Mouse (Mus musculus): Measurements from ENCODE around the gene Gm49510. TPM values are rescaled to one million over a fixed set of nuclear protein-coding genes. Genes with fewer than 3 reads are reported as not detected.
A peak's percentile ranks its signal among the peaks of the same experiment; 100 is the strongest.

The Gm49510 gene
- polyA plus RNA-seq (2016; fragmentation: Nextera tagmentation; extraction: Ambion mirVana): 0.34 and 0.74 TPM in 2 replicates

DNA sequence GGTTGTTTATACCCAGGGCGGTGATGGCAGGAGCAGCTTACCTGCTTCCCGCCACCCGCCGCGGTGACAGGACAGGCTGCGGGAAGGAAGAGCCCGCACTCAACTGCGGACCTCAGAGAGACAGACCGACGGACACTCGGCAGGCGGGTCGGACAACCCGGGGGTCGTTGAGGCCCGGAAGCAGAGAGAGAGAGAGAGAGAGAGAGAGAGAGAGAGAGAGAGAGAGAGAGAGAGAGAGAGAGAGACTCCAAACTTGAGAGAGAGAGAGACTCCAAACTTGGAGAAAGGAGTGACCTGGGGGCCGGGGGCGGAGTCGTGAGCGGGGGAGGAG is at the start of gene Gm49510:
Gene Gm49510, plus strand, starts transcription at position 259 of the 331 bp plus-strand sequence.
- peak; percentile 33 for DNase-seq (ENCODE audit: low spot score)
- H3K4me1 ChIP-seq: peaks cover 74% of the 10 kb centered on the region
- H3K9me3 ChIP-seq: no peaks in the 10 kb centered on the region
- 0 out of 2 replicates have a peak, but pooled peaks cover 24% of the 10 kb centered on the region for H3K27me3 ChIP-seq (replicated peaks; ENCODE audit: low read depth, poor library complexity, severe bottlenecking)
- peaks cover 42% of the 10 kb centered on the region for H3K36me3 ChIP-seq (replicated peaks)
- 2% methylated on average over 20 of the region's 20 CpGs for WGBS
- peak within 1 kb of the TSS; percentile 87 for H3K27ac ChIP-seq (replicated peaks)
- H3K4me3 ChIP-seq: peak within 1 kb of the TSS; percentile 79

DNA sequence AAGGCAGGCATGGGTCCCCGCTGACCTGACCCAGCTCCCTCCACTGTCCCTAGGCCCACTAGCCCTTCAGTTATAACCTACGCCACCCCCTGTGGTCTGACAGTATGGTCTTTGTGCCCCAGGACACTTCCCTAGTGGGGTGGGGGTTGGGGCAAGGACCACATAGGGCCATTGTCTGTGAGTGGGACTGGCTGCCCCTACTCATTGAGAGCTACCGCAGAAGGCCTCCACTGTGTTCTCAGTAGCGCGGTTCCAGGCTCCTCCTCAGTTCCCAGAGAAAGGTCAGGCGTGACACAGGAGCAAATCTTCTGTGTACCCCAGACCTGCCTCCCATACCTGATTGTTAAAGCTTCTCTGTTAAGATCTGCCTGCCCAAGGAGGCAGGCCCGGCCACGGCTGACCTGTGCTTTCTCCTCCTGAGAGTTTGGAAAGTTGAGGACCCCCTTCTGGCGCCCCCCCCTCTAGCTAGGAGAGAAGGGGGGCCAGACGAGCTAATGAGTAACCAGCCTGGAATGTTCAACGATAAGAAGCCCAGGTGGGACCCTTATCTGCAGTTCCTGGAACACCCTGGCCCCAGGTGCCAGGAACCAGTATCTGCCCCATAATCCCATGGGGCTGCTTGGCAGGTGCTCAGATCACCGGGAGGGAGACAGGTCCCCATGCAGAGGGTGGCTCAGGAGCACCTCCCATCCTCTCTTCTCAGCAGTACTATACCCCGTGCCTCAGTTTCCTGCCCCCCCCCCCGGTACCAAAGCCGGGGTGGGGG is 49.2 kb upstream of the Gm49510 start:
- peaks cover 43% of the 10 kb centered on the region for H3K4me1 ChIP-seq
- peak overlapping the region; percentile 1; the same call in 1 of the 2 replicates for H3K27ac ChIP-seq (replicated peaks)
- no peak for DNase-seq (ENCODE audit: low spot score)
- 0 out of 2 replicates have a peak, but pooled peaks cover 5% of the 10 kb centered on the region for H3K27me3 ChIP-seq (replicated peaks; ENCODE audit: low read depth, poor library complexity, severe bottlenecking)
- H3K4me3 ChIP-seq: no peak overlapping the region
- 67% methylated on average over 15 of the region's 15 CpGs for WGBS
- peaks cover 18% of the 10 kb centered on the region for H3K36me3 ChIP-seq (replicated peaks)
- H3K9me3 ChIP-seq: no peaks in the 10 kb centered on the region

DNA sequence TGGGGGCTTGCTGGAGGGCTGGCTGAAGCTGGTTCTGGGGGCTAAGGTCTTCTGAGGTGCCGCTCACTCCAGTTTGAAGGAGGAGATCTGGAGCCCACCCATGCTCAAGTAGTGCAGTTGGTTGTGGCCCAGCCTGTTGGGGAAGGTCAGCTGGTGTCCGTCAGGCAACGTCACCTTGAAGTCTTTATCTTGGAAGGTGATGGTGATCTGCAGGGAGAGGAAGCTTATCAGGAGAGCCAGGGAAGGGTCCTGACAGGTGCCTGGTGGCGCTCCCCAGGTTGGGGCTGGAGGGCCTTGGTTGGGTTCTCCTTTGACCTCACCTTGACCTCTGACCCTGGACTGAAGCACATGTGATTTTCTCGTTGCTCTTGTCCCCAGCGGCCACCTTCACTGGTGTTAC is 48.5 kb upstream of the Gm49510 start:
- WGBS: 72% methylated on average over 6 of the region's 6 CpGs
- no peak for DNase-seq (ENCODE audit: low spot score)
- peaks cover 18% of the 10 kb centered on the region for H3K36me3 ChIP-seq (replicated peaks)
- H3K4me1 ChIP-seq: peaks cover 36% of the 10 kb centered on the region
- no peak overlapping the region for H3K27ac ChIP-seq (replicated peaks)
- no peak overlapping the region for H3K4me3 ChIP-seq
- H3K9me3 ChIP-seq: no peaks in the 10 kb centered on the region
- 0 out of 2 replicates have a peak, but pooled peaks cover 8% of the 10 kb centered on the region for H3K27me3 ChIP-seq (replicated peaks; ENCODE audit: low read depth, poor library complexity, severe bottlenecking)

DNA sequence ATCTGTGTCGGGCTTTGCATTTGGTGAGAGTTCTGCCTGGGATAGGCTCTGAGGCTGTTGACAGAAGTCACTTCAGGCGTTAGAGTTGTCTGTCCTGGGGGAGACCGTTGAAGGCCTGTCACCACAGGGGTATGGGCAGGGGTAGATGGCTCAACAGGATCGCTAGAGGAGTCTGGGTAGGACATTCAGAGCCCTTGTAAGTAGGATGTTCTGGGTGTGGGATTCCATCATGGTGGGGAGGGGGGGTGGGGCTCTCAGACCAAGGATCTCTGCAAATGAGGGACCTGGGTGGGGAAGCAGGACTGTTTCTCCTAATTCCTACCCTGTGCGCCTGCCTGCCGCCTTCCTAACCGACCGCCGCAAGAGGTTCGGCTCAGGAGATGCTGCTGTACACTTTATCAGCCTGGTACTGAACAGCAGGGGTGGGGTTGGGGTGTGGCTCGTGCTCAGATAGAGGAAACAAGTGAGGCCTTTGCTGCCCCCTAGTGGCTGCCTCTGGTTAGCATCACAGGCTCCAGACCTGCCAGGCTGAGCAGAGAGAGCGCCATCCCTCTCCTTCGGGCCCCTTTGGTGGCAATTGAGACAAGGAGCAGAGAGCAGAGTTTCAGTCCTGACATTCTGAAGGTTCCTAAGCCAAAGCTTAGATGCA is 47.8 kb upstream of the Gm49510 start:
- WGBS: 17% methylated on average over 13 of the region's 13 CpGs
- Histone ChIP-seq H3K4me1 (peaks cover 31% of the 10 kb centered on the region), H3K27me3 (replicated peaks; ENCODE audit: low read depth, poor library complexity, severe bottlenecking) (0 out of 2 replicates have a peak, but pooled peaks cover 8% of the 10 kb centered on the region), H3K27ac (replicated peaks) (no peak overlapping the region), H3K9me3 (no peaks in the 10 kb centered on the region), H3K4me3 (0 out of 2 replicates have a peak overlapping the region, but pooled peaks have one; percentile 17), H3K36me3 (replicated peaks) (peaks cover 18% of the 10 kb centered on the region)
- DNase-seq (ENCODE audit: low spot score): peak; percentile 92

DNA sequence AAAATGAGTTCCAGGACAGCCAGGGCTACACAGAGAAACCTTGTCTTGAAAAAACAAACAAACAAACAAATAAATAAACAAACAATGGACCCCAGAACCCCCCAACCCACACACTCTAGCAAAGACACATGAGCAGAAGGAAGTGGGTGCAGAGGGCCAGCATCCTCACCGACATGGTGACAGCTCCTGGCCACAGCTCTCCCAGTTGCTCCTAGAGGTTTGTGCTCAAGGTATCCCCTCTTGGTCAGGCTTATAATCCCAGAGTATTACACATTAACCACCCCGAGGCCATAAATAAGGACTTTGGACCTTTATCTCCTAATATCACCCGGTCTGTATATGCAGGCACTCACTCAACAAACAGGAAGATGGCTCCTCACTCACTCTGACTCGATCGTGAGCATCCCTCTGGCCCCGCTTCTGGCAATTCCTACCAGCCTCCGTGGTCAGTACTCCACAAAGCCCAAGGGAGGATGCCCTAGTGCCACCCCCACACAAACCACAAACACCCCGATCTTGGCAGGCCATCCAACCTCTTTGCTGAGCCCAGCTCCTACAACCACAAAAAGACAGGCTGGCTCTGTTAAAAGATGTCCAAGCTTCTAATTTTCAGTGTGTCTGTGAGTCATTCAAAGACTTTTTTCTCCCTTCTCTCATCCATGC is 44.0 kb upstream of the Gm49510 start, which contains the start of gene Lgals2:
Gene Lgals2, minus strand, starts transcription at position 227 of the 663 bp plus-strand sequence.
- Histone ChIP-seq H3K9me3 (no peaks in the 10 kb centered on the region), H3K4me1 (peaks cover 34% of the 10 kb centered on the region), H3K27me3 (replicated peaks; ENCODE audit: low read depth, poor library complexity, severe bottlenecking) (0 out of 2 replicates have a peak, but pooled peaks cover 7% of the 10 kb centered on the region), H3K36me3 (replicated peaks) (no peaks in the 10 kb centered on the region), H3K27ac (replicated peaks) (no peak within 1 kb of the TSS), H3K4me3 (no peak within 1 kb of the TSS)
- no peak for DNase-seq (ENCODE audit: low spot score)
- WGBS: 84% methylated on average over 8 of the region's 8 CpGs

DNA sequence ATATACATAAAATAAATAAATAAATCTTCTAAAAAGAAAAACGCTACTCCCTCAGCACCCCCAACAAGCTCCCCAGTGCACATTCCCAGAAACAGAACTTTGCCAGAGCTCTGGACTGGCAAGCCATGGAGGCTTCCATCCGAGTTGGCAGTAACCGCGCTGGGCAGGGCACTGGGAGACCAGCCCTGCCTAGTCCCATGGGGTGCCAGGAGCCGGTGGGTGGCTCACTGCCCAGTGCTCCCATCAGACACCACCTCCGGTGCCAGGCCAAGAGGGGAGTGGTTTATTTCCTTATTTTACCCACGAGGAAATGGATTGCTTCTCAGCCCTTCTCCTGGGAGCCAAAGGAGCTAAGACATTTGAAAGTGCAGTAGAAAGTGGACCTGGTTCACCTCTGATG is 42.5 kb upstream of the Gm49510 start:
- 84% methylated on average over 7 of the region's 7 CpGs for WGBS
- Histone ChIP-seq H3K4me3 (no peak overlapping the region), H3K27ac (replicated peaks) (no peak overlapping the region), H3K4me1 (peaks cover 18% of the 10 kb centered on the region), H3K36me3 (replicated peaks) (no peaks in the 10 kb centered on the region), H3K27me3 (replicated peaks; ENCODE audit: low read depth, poor library complexity, severe bottlenecking) (0 out of 2 replicates have a peak, but pooled peaks cover 4% of the 10 kb centered on the region), H3K9me3 (no peaks in the 10 kb centered on the region)
- no peak for DNase-seq (ENCODE audit: low spot score)

DNA sequence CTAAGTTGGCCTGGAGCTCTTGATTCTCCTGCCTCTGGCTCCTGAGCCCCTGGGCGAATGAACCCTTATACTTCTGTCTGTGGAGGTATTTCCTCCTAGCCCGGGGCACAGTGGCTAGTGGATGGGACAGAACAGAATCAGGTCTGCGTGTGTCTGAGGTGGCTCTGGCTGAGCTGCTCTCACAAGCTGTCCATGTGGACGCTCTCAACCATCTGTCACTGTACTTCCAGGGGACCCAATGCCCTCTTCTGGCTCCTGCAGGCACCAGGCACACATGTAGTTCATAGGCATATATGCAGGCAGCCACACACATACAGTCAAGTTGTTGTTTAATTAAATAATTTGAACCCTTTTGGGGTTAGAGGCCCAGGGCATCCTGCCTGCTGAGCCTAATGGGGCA is 40.2 kb upstream of the Gm49510 start:
- Histone ChIP-seq H3K36me3 (replicated peaks) (no peaks in the 10 kb centered on the region), H3K27ac (replicated peaks) (peak overlapping the region; percentile 41; the same call in 1 of the 2 replicates), H3K4me1 (peaks cover 24% of the 10 kb centered on the region), H3K27me3 (replicated peaks; ENCODE audit: low read depth, poor library complexity, severe bottlenecking) (0 out of 2 replicates have a peak, but pooled peaks cover 4% of the 10 kb centered on the region), H3K9me3 (no peaks in the 10 kb centered on the region), H3K4me3 (no peak overlapping the region)
- DNase-seq (ENCODE audit: low spot score): no peak
- WGBS: 77% methylated on average over 4 of the region's 4 CpGs

DNA sequence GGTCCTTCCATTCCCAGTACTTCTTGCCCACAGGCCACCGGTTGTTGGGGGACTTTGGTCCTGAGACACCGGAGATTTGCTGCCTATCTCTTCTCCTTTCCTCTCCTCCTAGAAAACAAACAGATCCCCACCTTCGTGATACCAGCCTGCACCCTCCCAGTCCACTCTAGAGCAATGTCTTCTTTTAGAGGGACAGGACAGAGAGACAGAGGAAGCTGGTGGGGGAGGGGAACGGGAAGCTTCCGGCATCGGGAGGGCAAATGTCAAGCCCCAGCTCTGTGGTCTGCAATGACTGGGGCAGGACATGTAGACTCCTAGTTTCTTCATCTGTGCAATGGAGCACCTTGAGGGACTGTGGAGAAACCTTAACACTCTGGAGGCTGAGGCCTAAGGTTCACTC is 39.8 kb upstream of the Gm49510 start:
- Histone ChIP-seq H3K9me3 (no peaks in the 10 kb centered on the region), H3K4me1 (peaks cover 24% of the 10 kb centered on the region), H3K4me3 (no peak overlapping the region), H3K27ac (replicated peaks) (peak overlapping the region; percentile 41; the same call in 1 of the 2 replicates), H3K27me3 (replicated peaks; ENCODE audit: low read depth, poor library complexity, severe bottlenecking) (0 out of 2 replicates have a peak, but pooled peaks cover 4% of the 10 kb centered on the region), H3K36me3 (replicated peaks) (no peaks in the 10 kb centered on the region)
- DNase-seq (ENCODE audit: low spot score): no peak
- WGBS: 66% methylated on average over 6 of the region's 6 CpGs

DNA sequence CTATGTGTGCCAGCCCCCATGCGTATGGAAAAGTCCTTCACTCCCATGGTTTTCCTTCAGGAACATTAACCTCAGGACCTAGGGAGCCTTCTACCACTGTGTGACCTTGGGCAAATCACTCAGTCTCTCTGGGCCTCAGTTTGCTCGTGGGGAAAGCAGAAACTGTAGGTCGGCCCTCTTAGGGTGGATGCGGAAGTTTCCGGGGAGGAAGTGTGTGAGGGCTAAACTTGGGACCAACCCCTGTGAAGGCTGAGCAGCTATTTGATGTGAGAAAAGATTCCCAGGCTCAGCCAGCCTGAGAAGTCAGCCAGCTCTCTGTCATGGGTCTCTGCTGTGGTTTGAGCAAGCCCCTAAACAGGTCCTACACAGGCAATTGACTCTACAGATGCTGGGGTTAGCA is 37.2 kb upstream of the Gm49510 start:
- Histone ChIP-seq H3K4me1 (peaks cover 24% of the 10 kb centered on the region), H3K9me3 (no peaks in the 10 kb centered on the region), H3K4me3 (no peak overlapping the region), H3K27me3 (replicated peaks; ENCODE audit: low read depth, poor library complexity, severe bottlenecking) (no peaks in the 10 kb centered on the region), H3K36me3 (replicated peaks) (no peaks in the 10 kb centered on the region), H3K27ac (replicated peaks) (no peak overlapping the region)
- WGBS: 93% methylated on average over 5 of the region's 5 CpGs
- DNase-seq (ENCODE audit: low spot score): no peak

DNA sequence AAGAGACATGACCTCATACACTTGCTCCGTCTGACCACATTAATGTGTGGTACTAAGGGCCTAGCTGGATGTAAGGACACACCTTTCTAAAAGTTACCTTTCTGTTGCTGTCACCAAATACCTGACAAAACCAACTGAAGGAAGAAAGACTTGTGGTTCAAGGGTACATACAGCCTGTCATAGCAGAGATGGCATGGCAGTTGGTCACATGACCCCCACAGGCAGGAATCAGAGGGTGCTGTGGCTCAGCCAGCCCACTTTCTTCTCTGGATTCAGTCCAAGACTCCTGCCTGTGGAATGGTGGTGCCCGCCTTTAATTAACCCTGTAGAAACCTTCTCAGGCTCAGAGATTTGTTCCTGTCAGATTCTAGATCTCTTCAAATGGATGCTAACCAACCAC is 36.3 kb upstream of the Gm49510 start:
- no peaks in the 10 kb centered on the region for H3K36me3 ChIP-seq (replicated peaks)
- no peaks in the 10 kb centered on the region for H3K9me3 ChIP-seq
- no peak for DNase-seq (ENCODE audit: low spot score)
- no peaks in the 10 kb centered on the region for H3K27me3 ChIP-seq (replicated peaks; ENCODE audit: low read depth, poor library complexity, severe bottlenecking)
- peaks cover 30% of the 10 kb centered on the region for H3K4me1 ChIP-seq
- no peak overlapping the region for H3K27ac ChIP-seq (replicated peaks)
- 85% methylated on average over 2 of the region's 2 CpGs for WGBS
- no peak overlapping the region for H3K4me3 ChIP-seq

DNA sequence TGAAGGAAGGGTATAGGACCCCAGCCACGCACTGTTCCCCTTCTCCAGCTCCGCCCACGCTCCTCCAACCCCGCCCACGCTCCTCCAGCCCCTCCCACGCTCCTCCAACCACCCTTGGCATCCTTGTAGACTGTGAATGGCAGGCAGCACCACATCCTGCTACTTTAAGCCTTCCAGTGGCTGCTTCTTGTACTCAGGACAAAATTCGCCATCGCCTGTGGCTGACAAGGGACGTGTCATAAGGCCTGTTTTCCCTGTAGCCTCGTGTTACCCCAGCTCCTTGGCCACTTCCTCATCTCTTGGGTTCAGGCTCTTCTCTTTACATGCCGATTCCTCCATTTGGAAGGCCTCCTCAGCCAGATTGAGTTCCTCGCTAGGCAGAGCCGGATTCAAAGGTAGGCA is 35.6 kb upstream of the Gm49510 start:
- WGBS: 43% methylated on average over 13 of the region's 13 CpGs
- H3K9me3 ChIP-seq: no peaks in the 10 kb centered on the region
- no peaks in the 10 kb centered on the region for H3K36me3 ChIP-seq (replicated peaks)
- no peak overlapping the region for H3K27ac ChIP-seq (replicated peaks)
- peaks cover 32% of the 10 kb centered on the region for H3K4me1 ChIP-seq
- DNase-seq (ENCODE audit: low spot score): no peak
- no peak overlapping the region for H3K4me3 ChIP-seq
- H3K27me3 ChIP-seq (replicated peaks; ENCODE audit: low read depth, poor library complexity, severe bottlenecking): no peaks in the 10 kb centered on the region

DNA sequence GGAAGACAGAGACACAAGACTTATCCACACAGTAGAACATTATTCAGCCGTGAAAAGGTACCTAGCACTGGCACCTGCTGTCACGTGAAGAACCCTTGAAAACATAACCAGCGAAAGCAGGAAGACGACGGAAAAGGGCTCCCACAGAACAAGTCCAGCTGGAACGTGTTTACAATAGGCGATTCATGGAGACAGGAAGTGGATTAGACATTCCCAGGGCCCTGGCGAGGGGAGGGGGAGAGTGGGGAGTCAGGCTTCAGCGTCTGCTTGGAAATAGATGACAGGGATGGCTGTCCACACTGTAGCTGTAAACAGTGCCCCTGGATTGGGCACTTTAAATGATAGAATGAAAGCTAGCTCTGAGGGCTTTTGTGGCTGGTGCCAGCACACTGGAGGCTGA is 31.1 kb upstream of the Gm49510 start:
- Histone ChIP-seq H3K27ac (replicated peaks) (peak overlapping the region; percentile 70), H3K9me3 (no peaks in the 10 kb centered on the region), H3K4me1 (peaks cover 31% of the 10 kb centered on the region), H3K4me3 (peak overlapping the region; percentile 11; the same call in 1 of the 2 replicates), H3K27me3 (replicated peaks; ENCODE audit: low read depth, poor library complexity, severe bottlenecking) (no peaks in the 10 kb centered on the region), H3K36me3 (replicated peaks) (no peaks in the 10 kb centered on the region)
- WGBS: 13% methylated on average over 9 of the region's 9 CpGs
- peak; percentile 79 for DNase-seq (ENCODE audit: low spot score)

All from embryonic facial prominence, embryonic 10.5 days (tissue).